Mouse (Mus musculus): ENCODE data around the gene Auts2. TPM values are rescaled to one million over a fixed set of nuclear protein-coding genes. Genes with fewer than 3 reads are reported as not detected.

The Auts2 gene
- polyA plus RNA-seq, 1 experiment from 2014 or later = 7.5 TPM

GRCm38 (mm10) chr5:132231280-132232047 lies 311.7 kb downstream of the Auts2 start:
- peak; percentile 95 for TF ChIP-seq CTCF (IDR thresholded peaks at IDR 0.05; ENCODE audit: low read depth)
- no peak overlapping the region for H3K27ac ChIP-seq

GRCm38 (mm10) chr5:132229644-132230357 lies 313.3 kb downstream of the Auts2 start:
- Histone ChIP-seq H3K4me2 (ENCODE audit: low read length) (no peak overlapping the region), H3K36me3 (ENCODE audit: insufficient read depth, low read length) (no peaks in the 10 kb centered on the region), H3K9me3 (replicated peaks; ENCODE audit: low read length) (no peaks in the 10 kb centered on the region), H3K27ac (no peak overlapping the region), H3K9ac (ENCODE audit: low read depth, low read length) (no peak overlapping the region), H3K4me1 (replicated peaks; ENCODE audit: insufficient read depth, low read length) (peaks cover 11% of the 10 kb centered on the region; the same call in 1 of the 2 replicates), H3K27me3 (ENCODE audit: insufficient read depth, low read length) (no peaks in the 10 kb centered on the region), H3K4me3 (replicated peaks; ENCODE audit: low read depth, low read length) (no peak overlapping the region)
- WGBS = 24% methylated on average over 8 of the region's 8 CpGs
- no peak for TF ChIP-seq CTCF (IDR thresholded peaks at IDR 0.05; ENCODE audit: low read depth)
- ATAC-seq (replicated peaks; ENCODE audit: low FRiP score, low read depth) (no peak), DNase-seq (ENCODE audit: low spot score) (peak; percentile 47)

More at GRCm38 (mm10) chr5:132231280-132232047, 311.7 kb downstream of the Auts2 start:
- no peaks in the 10 kb centered on the region for H3K27me3 ChIP-seq (ENCODE audit: insufficient read depth, low read length)
- H3K4me1 ChIP-seq (replicated peaks; ENCODE audit: insufficient read depth, low read length) = peaks cover 11% of the 10 kb centered on the region; the same call in 1 of the 2 replicates
- no peaks in the 10 kb centered on the region for H3K36me3 ChIP-seq (ENCODE audit: insufficient read depth, low read length)
- H3K9ac ChIP-seq (ENCODE audit: low read depth, low read length) = no peak overlapping the region
- no peak overlapping the region for H3K4me3 ChIP-seq (replicated peaks; ENCODE audit: low read depth, low read length)
- 27% methylated on average over 10 of the region's 10 CpGs for WGBS
- DNase-seq (ENCODE audit: low spot score) = peak; percentile 94
- peak overlapping the region; percentile 32 for H3K4me2 ChIP-seq (ENCODE audit: low read length)
- no peaks in the 10 kb centered on the region for H3K9me3 ChIP-seq (replicated peaks; ENCODE audit: low read length)
- no peak; the same call in 1 of the 2 replicates for ATAC-seq (replicated peaks; ENCODE audit: low FRiP score, low read depth)

GRCm38 (mm10) chr5:132229023-132229422 lies 314.1 kb downstream of the Auts2 start:
- Histone ChIP-seq H3K4me2 (ENCODE audit: low read length) (no peak overlapping the region), H3K27me3 (ENCODE audit: insufficient read depth, low read length) (no peaks in the 10 kb centered on the region), H3K27ac (no peak overlapping the region), H3K4me1 (replicated peaks; ENCODE audit: insufficient read depth, low read length) (peaks cover 11% of the 10 kb centered on the region; the same call in 1 of the 2 replicates), H3K9me3 (replicated peaks; ENCODE audit: low read length) (no peaks in the 10 kb centered on the region), H3K36me3 (ENCODE audit: insufficient read depth, low read length) (no peaks in the 10 kb centered on the region), H3K4me3 (replicated peaks; ENCODE audit: low read depth, low read length) (no peak overlapping the region), H3K9ac (ENCODE audit: low read depth, low read length) (no peak overlapping the region)
- ATAC-seq (replicated peaks; ENCODE audit: low FRiP score, low read depth) (no peak), DNase-seq (ENCODE audit: low spot score) (no peak)
- 39% methylated on average over 1 of the region's 1 CpGs for WGBS
- no peak for TF ChIP-seq CTCF (IDR thresholded peaks at IDR 0.05; ENCODE audit: low read depth)

GRCm38 (mm10) chr5:132220376-132220930 lies 322.7 kb downstream of the Auts2 start:
- no peak overlapping the region for H3K27ac ChIP-seq
- no peak overlapping the region for H3K4me2 ChIP-seq (ENCODE audit: low read length)
- H3K27me3 ChIP-seq (ENCODE audit: insufficient read depth, low read length) = no peaks in the 10 kb centered on the region
- H3K4me3 ChIP-seq (replicated peaks; ENCODE audit: low read depth, low read length) = no peak overlapping the region
- H3K9ac ChIP-seq (ENCODE audit: low read depth, low read length) = no peak overlapping the region
- no peaks in the 10 kb centered on the region for H3K9me3 ChIP-seq (replicated peaks; ENCODE audit: low read length)
- H3K36me3 ChIP-seq (ENCODE audit: insufficient read depth, low read length) = no peaks in the 10 kb centered on the region
- no peak for ATAC-seq (replicated peaks; ENCODE audit: low FRiP score, low read depth)
- no peak for TF ChIP-seq CTCF (IDR thresholded peaks at IDR 0.05; ENCODE audit: low read depth)
- H3K4me1 ChIP-seq (replicated peaks; ENCODE audit: insufficient read depth, low read length) = no peaks in the 10 kb centered on the region
- no peak for DNase-seq (ENCODE audit: low spot score)
- WGBS = 92% methylated on average over 12 of the region's 12 CpGs

GRCm38 (mm10) chr5:132216143-132216542 lies 327.0 kb downstream of the Auts2 start:
- DNase-seq (ENCODE audit: low spot score) (no peak), ATAC-seq (replicated peaks; ENCODE audit: low FRiP score, low read depth) (no peak)
- Histone ChIP-seq H3K27me3 (ENCODE audit: insufficient read depth, low read length) (no peaks in the 10 kb centered on the region), H3K4me2 (ENCODE audit: low read length) (no peak overlapping the region), H3K4me3 (replicated peaks; ENCODE audit: low read depth, low read length) (no peak overlapping the region), H3K4me1 (replicated peaks; ENCODE audit: insufficient read depth, low read length) (no peaks in the 10 kb centered on the region), H3K36me3 (ENCODE audit: insufficient read depth, low read length) (no peaks in the 10 kb centered on the region), H3K27ac (no peak overlapping the region), H3K9ac (ENCODE audit: low read depth, low read length) (no peak overlapping the region), H3K9me3 (replicated peaks; ENCODE audit: low read length) (no peaks in the 10 kb centered on the region)
- WGBS = 70% methylated on average over 2 of the region's 2 CpGs
- TF ChIP-seq CTCF (IDR thresholded peaks at IDR 0.05; ENCODE audit: low read depth) = no peak

- no peak overlapping the region for H3K4me3 ChIP-seq (replicated peaks; ENCODE audit: low read depth, low read length)
- H3K4me1 ChIP-seq (replicated peaks; ENCODE audit: insufficient read depth, low read length) = no peaks in the 10 kb centered on the region
- H3K9ac ChIP-seq (ENCODE audit: low read depth, low read length) = no peak overlapping the region
- no peak for TF ChIP-seq CTCF (IDR thresholded peaks at IDR 0.05; ENCODE audit: low read depth)
- H3K36me3 ChIP-seq (ENCODE audit: insufficient read depth, low read length) = no peaks in the 10 kb centered on the region
- ATAC-seq (replicated peaks; ENCODE audit: low FRiP score, low read depth) = no peak
- H3K9me3 ChIP-seq (replicated peaks; ENCODE audit: low read length) = no peaks in the 10 kb centered on the region
- no peak overlapping the region for H3K27ac ChIP-seq
- DNase-seq (ENCODE audit: low spot score) = no peak
- 49% methylated on average over 2 of the region's 2 CpGs for WGBS
- H3K4me2 ChIP-seq (ENCODE audit: low read length) = no peak overlapping the region
- H3K27me3 ChIP-seq (ENCODE audit: insufficient read depth, low read length) = no peaks in the 10 kb centered on the region
Measured at GRCm38 (mm10) chr5:132212446-132212845, 330.7 kb downstream of the Auts2 start.

All from kidney, postnatal 0 days (tissue).